Mouse (Mus musculus) left cerebral cortex, postnatal 36 days (tissue): Measurements from ENCODE around the gene Elfn2. TPM values are rescaled to one million over a fixed set of nuclear protein-coding genes. Genes with fewer than 3 reads are reported as not detected.

Experiments used
- DNase-seq, 2 experiments: peaks; one replicate each; pipeline ENCODE4 v3.0.0; 2021 to 2022; ENCODE audit warnings: low spot score in 2 of 2, mixed read lengths in 1 of 2
- intact Hi-C: fragments of 180-260 bp; cut with DNase I; formaldehyde crosslinking; loops from one replicate; pipeline ENCODE4 v1.15.1; 2025
- total RNA-seq, 2 experiments: library from RNA; stranded (reverse); gene quantifications; 2 replicates each; pipeline ENCODE4 v1.2.3; 2021

Elfn2 gene
- total RNA-seq, 2 experiments from 2014 or later, result 130 to 159 TPM

DNA sequence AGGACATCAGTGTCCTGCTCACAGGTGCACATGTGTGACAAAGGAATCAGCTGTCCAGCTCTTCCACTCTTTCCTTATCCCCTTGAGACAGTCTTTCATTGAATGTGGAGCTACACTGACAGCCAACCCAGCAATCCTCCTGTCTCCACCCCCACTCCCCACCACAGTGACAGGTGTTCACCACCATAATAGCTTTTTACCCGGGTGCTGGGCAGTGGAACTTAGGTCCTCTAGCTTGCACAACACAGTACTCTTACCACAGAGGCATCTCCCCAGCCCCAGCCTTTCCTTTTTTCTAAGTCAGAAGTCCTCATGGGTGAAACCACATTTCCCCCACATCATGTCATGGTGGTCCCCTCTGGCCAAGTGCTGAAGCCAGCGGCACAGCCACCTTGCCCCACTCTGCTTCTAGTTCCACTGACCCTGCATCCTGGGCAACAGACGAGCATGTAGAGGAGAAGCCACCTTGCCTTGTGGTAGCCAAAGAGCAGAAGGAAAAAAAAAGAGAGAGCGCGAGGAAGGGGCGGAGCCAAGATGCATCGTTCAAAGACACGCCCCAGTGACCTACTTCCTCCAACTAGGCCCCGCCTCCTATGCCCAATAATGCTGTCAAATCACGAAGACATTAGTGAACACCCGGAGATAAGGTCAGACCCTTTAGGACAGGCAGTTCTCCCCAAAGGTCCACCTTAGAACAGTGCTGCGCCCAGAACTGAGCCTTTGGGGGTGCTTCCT lies 11.9 kb upstream of the Elfn2 start:
- DNase-seq, result no peak
- intact Hi-C loops, result no loop called here

DNA sequence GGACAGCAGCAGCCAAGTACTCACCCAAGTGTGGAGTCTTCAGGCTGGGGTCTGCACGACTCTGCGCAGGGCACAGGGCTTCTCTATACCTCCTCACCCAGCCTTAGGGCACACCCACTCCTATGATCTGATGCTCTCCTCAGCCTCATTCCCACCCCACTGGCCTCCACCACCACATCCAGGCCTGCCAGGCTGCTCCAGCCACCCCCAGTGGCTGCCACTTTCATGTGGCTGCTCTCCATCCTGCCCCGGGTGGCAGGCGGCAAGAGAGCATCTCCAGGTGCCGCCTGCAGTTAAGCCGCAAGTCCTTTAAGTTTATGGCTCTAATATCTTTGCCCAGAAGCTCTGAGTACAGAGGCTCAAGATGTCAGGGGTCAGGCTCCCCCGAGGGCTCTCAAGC lies 8.1 kb upstream of the Elfn2 start:
- DNase-seq, result no peak
- intact Hi-C loops, result no loop called here

DNA sequence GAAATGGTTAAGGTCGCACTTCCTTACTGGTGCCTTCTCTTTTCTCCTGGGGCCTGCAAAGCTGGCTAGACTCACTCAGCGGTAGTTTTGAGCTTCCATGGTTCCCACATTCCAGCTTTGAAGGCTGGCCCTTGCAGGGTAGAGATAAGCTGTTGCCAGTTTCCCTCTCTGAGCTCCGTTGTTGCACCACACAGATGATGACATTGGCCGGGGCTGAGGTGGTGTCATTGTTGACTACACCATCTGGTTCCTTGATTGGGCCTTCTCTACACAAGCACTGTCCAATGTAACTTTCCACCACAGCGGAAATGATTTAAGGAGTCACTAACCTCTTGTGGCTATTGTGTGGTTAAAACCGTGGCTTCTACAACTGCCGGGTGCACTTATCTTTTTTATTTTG lies 2.0 kb upstream of the Elfn2 start:
- DNase-seq, result no peak
- intact Hi-C loops, result loop anchor here (1.0 kb wide), 1 partner anchor 97 kb away; no protein-coding TSS in a partner anchor

DNA sequence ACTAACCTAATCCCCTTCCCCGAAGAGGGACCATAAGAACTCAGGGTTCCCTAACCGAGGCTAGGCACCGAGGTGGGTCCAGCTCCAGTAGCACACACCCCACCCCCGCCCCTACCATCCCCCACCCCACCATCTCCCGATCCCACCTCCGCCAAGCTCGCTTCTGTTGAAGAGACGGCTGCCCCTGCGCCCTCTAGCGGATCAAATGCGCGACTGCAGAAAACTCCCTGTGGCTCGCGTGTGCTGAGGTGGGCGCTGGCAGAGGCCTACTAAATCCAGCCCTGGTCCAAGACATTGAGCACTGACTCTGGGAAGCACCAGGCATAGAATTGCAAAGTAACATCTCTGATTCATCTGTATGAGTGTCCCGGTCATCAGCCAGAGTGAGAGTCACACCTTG lies 1.5 kb upstream of the Elfn2 start:
- DNase-seq, result peak; percentile 64 to 74
- intact Hi-C loops, result loop anchor here (1.0 kb wide), 1 partner anchor 97 kb away; no protein-coding TSS in a partner anchor

GRCm38 (mm10) chr15:78719416-78719815 lies 845 bp upstream of the Elfn2 start:
- intact Hi-C loops, result no loop called here
- DNase-seq, result peak; percentile 40 to 44

- intact Hi-C loops, result no loop called here
- DNase-seq, result peak; percentile 62 to 63
Measured at GRCm38 (mm10) chr15:78716936-78717335, 1.6 kb downstream of the Elfn2 start.

GRCm38 (mm10) chr15:78715856-78716255 lies 2.7 kb downstream of the Elfn2 start:
- intact Hi-C loops, result no loop called here
- no peak for DNase-seq

DNA sequence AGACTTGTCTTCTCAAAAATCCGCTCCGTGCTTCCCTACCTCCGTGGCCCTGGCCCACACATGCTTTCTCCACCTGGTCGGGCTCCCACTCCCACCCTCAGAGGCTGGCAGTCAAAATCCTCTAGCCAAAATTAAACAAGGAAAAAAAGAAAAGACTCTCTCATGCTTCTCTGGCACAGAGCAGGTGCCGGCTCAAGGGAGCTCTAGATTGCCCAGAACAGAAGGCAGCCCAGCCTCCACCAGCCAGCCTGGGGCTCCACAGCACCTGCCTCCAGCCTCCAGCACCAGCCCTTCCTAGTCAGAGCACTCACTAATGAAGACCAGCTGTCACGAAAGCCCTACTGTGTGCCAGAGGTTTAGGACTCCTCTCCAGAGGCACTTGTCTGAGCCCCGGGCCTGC lies 4.8 kb downstream of the Elfn2 start:
- intact Hi-C loops, result loop anchor here (2.0 kb wide), 1 partner anchor 29 kb away; no protein-coding TSS in a partner anchor
- DNase-seq, result peak; percentile 50 to 63

- DNase-seq, result peak; percentile 81 to 82
- intact Hi-C loops, result loop anchor here (2.0 kb wide), 1 partner anchor 28 kb away; no protein-coding TSS in a partner anchor
Measured at GRCm38 (mm10) chr15:78712335-78713258, 6.0 kb downstream of the Elfn2 start.

DNA sequence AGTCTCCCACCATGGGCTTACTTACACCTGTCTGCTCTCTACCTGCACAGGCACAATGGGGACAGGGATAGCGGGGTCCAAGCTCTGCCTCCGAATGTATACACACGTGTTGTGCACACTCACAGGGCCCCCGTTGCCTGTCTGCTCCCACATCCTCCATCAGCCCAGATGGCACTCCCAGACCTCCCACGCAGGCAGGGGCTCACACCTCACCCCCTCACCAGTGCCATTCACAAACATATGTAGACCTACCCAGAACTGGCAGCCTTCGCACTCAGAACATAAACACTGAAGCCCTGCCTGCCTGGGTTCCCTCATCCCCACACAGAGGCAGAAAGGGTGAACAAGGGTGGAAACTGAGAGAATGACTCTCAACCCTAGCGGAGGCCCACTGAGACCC lies 6.6 kb downstream of the Elfn2 start:
- intact Hi-C loops, result loop anchor here (2.0 kb wide), 2 partner anchors 27 to 35 kb away; no protein-coding TSS in a partner anchor

DNA sequence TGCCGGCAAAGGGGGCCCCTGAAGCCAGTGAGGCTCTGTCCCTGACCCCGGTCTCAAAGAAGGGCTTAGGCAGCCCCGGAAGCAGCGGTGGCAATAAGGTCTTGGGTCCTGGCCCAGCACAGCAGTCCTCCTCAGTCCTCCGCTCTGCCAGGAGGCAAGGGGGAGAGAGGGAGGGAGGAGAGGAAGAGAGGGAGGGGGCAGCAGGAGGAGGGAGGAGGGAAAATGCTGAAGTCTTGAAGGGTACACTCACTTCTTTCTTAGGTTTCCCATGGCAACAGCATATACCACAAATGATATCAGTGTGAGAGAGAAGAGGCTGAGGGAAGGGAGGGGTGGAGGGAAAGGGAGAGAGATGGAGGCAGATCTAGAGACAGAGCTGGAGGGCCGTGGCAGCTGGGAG lies 7.9 kb downstream of the Elfn2 start:
- intact Hi-C loops, result loop anchor here (2.0 kb wide), 1 partner anchor 34 kb away; no protein-coding TSS in a partner anchor
- peak; percentile 53 to 56 for DNase-seq

More for the DNA sequence above, 6.6 kb downstream of the Elfn2 start:
- peak; percentile 86 to 87 for DNase-seq

- peak; percentile 75 to 76 for DNase-seq
- intact Hi-C loops, result loop anchor here (2.0 kb wide), 1 partner anchor 33 kb away; no protein-coding TSS in a partner anchor
Measured at GRCm38 (mm10) chr15:78709767-78710166, 8.8 kb downstream of the Elfn2 start.

- intact Hi-C loops, result no loop called here
- no peak for DNase-seq
Measured at GRCm38 (mm10) chr15:78706630-78707029, 11.9 kb downstream of the Elfn2 start.

DNA sequence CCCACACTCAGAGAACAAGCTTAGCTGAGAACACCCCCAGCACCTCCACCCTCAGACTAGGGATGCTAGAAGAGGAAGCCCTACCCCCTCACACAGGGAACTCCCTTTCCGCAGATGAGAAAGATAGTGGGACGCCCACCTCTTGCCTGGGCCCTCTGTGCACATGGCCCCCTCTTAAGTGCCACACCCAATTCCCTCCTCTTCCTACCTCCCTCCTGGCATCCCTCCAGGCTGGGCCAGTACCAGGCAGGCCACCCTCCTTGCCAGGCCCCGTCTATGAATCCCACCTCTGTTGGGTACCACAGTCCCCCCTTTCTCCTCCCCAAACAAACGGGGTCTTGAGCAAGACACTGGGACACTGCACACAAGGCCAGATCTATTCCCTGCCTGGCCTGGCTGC lies 13.7 kb downstream of the Elfn2 start:
- DNase-seq, result peak in 1 of 2 experiments; percentile 53
- intact Hi-C loops, result no loop called here

- DNase-seq, result no peak
- intact Hi-C loops, result no loop called here
Measured at GRCm38 (mm10) chr15:78704007-78704406, 14.6 kb downstream of the Elfn2 start.

GRCm38 (mm10) chr15:78700420-78700819 lies 18.2 kb downstream of the Elfn2 start:
- intact Hi-C loops, result no loop called here
- no peak for DNase-seq

GRCm38 (mm10) chr15:78699513-78699912 lies 19.1 kb downstream of the Elfn2 start:
- intact Hi-C loops, result no loop called here

DNA sequence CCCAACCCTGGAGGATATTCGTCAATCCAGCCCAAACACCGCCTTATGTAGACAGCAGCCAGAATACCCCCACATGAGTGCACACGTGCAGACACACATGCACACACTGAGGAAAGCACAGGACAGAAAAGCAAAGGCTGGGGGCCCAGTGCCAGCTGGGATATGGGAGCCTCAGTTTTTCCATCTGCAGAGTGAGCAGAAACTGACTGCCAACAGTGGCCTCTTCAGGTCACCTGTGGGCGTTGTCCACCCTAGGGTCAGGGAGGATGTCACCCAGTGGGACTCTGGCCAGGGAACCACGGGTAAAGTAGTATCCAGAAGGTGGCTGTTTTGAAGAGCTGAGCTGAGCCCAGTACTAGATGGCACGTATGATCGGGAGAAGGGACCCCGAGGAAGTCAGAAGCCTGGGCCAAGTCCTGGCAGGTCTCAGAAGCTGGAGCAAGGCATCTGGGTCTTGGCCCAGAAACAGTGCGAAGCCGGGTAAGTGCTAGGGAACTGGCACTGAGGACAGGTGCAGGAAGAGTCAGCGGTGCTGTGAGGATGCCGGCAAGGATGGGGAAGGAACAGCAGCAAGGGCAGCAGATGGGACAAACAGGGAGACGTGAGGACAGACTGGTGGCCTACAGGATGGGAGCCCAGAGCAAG lies 20.0 kb downstream of the Elfn2 start:
- peak; percentile 53 to 59 for DNase-seq
- intact Hi-C loops, result no loop called here

More at GRCm38 (mm10) chr15:78699513-78699912, 19.1 kb downstream of the Elfn2 start:
- DNase-seq, result no peak

DNA sequence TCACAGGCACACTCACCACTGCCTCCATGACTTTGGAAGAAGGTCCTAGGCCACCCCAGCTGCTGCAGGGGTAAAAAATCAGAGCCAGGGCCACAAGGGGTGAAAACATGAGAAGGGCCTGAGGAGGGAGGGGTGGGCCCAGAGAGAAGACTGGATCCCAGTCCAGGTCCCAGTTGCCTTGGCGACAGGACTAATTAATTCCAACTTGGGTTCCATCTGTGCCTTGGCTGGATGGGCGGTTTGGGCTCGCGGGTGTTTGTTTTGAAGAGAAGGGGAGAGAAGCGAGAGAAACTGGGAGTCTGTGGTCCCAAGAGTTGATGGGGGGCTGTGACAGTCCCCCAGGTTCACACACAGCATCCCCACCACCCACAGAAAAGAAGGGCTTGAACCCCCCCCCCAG lies 20.5 kb downstream of the Elfn2 start:
- intact Hi-C loops, result no loop called here
- DNase-seq, result peak in 1 of 2 experiments; percentile 56

DNA sequence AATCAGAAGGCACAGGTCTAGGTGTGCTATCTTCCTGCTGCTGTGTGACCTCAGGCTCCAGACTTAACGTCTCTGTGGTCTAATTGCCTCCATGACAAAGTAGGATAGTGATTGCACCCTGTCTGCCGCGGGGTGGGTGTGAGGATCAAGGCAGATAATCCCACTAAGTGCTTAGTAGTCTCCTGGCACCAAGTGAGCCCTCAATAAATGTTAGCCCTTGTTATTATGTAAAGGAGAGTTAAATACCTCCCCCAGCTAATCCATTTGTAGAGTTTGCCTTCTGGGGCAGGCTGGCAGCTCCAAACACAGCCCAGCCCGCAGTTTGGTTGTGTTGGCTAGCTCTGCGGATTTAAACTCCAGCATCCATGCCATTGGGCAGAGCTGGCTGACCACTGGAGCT lies 22.8 kb downstream of the Elfn2 start:
- intact Hi-C loops, result no loop called here
- DNase-seq, result no peak
